Mouse (Mus musculus) layer of hippocampus, postnatal 14 days (tissue): ENCODE measurements at regions not wholly inside any gene's neighbourhood (a gene's known extent, or its start where the extent isn't known, plus 50 kb on each side); places are given as distances from the start of the nearest gene placed in this dataset.

Source experiments
- DNase-seq, 2 experiments: peaks; one replicate each; pipeline ENCODE4 v3.0.0; 2021 to 2022; ENCODE audit warnings: low spot score in 2 of 2, mixed read lengths in 1 of 2

- no peak for DNase-seq
Measured at GRCm38 (mm10) chr7:54333142-54333541, 502.2 kb upstream of the Luzp2 start.

GRCm38 (mm10) chr7:54334916-54335315 lies 500.4 kb upstream of the Luzp2 start:
- DNase-seq, result peak in 1 of 2 experiments; percentile 64

GRCm38 (mm10) chr7:54340532-54340931 lies 494.8 kb upstream of the Luzp2 start:
- DNase-seq, result peak in 1 of 2 experiments; percentile 40
